Mouse (Mus musculus): ENCODE data around the gene Smim15. TPM values are rescaled to one million over a fixed set of nuclear protein-coding genes. Genes with fewer than 3 reads are reported as not detected.

The Smim15 gene
- polyA plus RNA-seq (2014; fragmentation: Nextera tagmentation; extraction: Ambion mirVana) = 68.2 and 70.0 TPM in 2 replicates

GRCm38 (mm10) chr13:108044222-108044941 lies at the start of gene Smim15:
Gene Smim15 (plus strand): TSS chr13:108044446.
- Histone ChIP-seq H3K9me3 (ENCODE audit: low read depth, low read length) (no peaks in the 10 kb centered on the region), H3K4me2 (peak within 1 kb of the TSS; percentile 65), H3K9ac (peak within 1 kb of the TSS; percentile 98), H3K4me3 (ENCODE audit: low read depth, low read length) (peak within 1 kb of the TSS; percentile 90), H3K4me1 (ENCODE audit: insufficient read depth) (peaks cover 19% of the 10 kb centered on the region), H3K36me3 (ENCODE audit: insufficient read depth) (peaks cover 14% of the 10 kb centered on the region), H3K27me3 (ENCODE audit: insufficient read depth, low read length) (no peaks in the 10 kb centered on the region), H3K27ac (ENCODE audit: low read depth) (peak within 1 kb of the TSS; percentile 97)
- peak; percentile 96 for ATAC-seq (ENCODE audit: insufficient read depth)
- TF ChIP-seq CTCF (IDR thresholded peaks at IDR 0.05; ENCODE audit: low read depth) = no peak
- DNase-seq = peak; percentile 95
- under 1% methylated on average over 71 of the region's 71 CpGs for WGBS

GRCm38 (mm10) chr13:107995211-107995610 lies 49.0 kb upstream of the Smim15 start:
- H3K36me3 ChIP-seq (ENCODE audit: insufficient read depth) = no peaks in the 10 kb centered on the region
- no peak overlapping the region for H3K4me2 ChIP-seq
- H3K4me1 ChIP-seq (ENCODE audit: insufficient read depth) = no peaks in the 10 kb centered on the region
- no peaks in the 10 kb centered on the region for H3K27me3 ChIP-seq (ENCODE audit: insufficient read depth, low read length)
- TF ChIP-seq CTCF (IDR thresholded peaks at IDR 0.05; ENCODE audit: low read depth) = no peak
- DNase-seq (no peak), ATAC-seq (ENCODE audit: insufficient read depth) (no peak)
- no peak overlapping the region for H3K4me3 ChIP-seq (ENCODE audit: low read depth, low read length)
- no peak overlapping the region for H3K9ac ChIP-seq
- WGBS = 56% methylated on average over 7 of the region's 7 CpGs
- no peak overlapping the region for H3K27ac ChIP-seq (ENCODE audit: low read depth)
- H3K9me3 ChIP-seq (ENCODE audit: low read depth, low read length) = no peaks in the 10 kb centered on the region

- WGBS = 92% methylated on average over 3 of the region's 3 CpGs
- H3K9me3 ChIP-seq (ENCODE audit: low read depth, low read length) = no peaks in the 10 kb centered on the region
Measured at GRCm38 (mm10) chr13:107996301-107996700, 47.9 kb upstream of the Smim15 start.

GRCm38 (mm10) chr13:108007861-108008260 lies 36.4 kb upstream of the Smim15 start:
- DNase-seq = no peak
- no peak overlapping the region for H3K9ac ChIP-seq
- H3K4me3 ChIP-seq (ENCODE audit: low read depth, low read length) = no peak overlapping the region
- WGBS = 77% methylated on average over 4 of the region's 4 CpGs
- H3K9me3 ChIP-seq (ENCODE audit: low read depth, low read length) = no peaks in the 10 kb centered on the region; the same call in 1 of the 2 replicates
- H3K4me2 ChIP-seq = no peak overlapping the region
- no peaks in the 10 kb centered on the region for H3K27me3 ChIP-seq (ENCODE audit: insufficient read depth, low read length)
- no peak overlapping the region for H3K27ac ChIP-seq (ENCODE audit: low read depth)
- no peak for ATAC-seq (ENCODE audit: insufficient read depth)
- H3K4me1 ChIP-seq (ENCODE audit: insufficient read depth) = no peaks in the 10 kb centered on the region
- H3K36me3 ChIP-seq (ENCODE audit: insufficient read depth) = no peaks in the 10 kb centered on the region
- TF ChIP-seq CTCF (IDR thresholded peaks at IDR 0.05; ENCODE audit: low read depth) = no peak

More at GRCm38 (mm10) chr13:107996301-107996700, 47.9 kb upstream of the Smim15 start:
- no peak for DNase-seq
- no peak for TF ChIP-seq CTCF (IDR thresholded peaks at IDR 0.05; ENCODE audit: low read depth)
- Histone ChIP-seq H3K9ac (no peak overlapping the region), H3K27me3 (ENCODE audit: insufficient read depth, low read length) (no peaks in the 10 kb centered on the region), H3K4me3 (ENCODE audit: low read depth, low read length) (no peak overlapping the region), H3K27ac (ENCODE audit: low read depth) (no peak overlapping the region), H3K4me2 (no peak overlapping the region), H3K36me3 (ENCODE audit: insufficient read depth) (no peaks in the 10 kb centered on the region), H3K4me1 (ENCODE audit: insufficient read depth) (no peaks in the 10 kb centered on the region)
- ATAC-seq (ENCODE audit: insufficient read depth) = no peak

GRCm38 (mm10) chr13:108013110-108013509 lies 31.1 kb upstream of the Smim15 start:
- H3K36me3 ChIP-seq (ENCODE audit: insufficient read depth) = no peaks in the 10 kb centered on the region
- 70% methylated on average over 8 of the region's 8 CpGs for WGBS
- H3K4me1 ChIP-seq (ENCODE audit: insufficient read depth) = no peaks in the 10 kb centered on the region
- H3K27me3 ChIP-seq (ENCODE audit: insufficient read depth, low read length) = no peaks in the 10 kb centered on the region
- no peak for TF ChIP-seq CTCF (IDR thresholded peaks at IDR 0.05; ENCODE audit: low read depth)
- H3K9ac ChIP-seq = no peak overlapping the region
- ATAC-seq (ENCODE audit: insufficient read depth) (no peak), DNase-seq (no peak)
- H3K27ac ChIP-seq (ENCODE audit: low read depth) = no peak overlapping the region
- H3K9me3 ChIP-seq (ENCODE audit: low read depth, low read length) = no peaks in the 10 kb centered on the region; the same call in 1 of the 2 replicates
- no peak overlapping the region for H3K4me2 ChIP-seq
- no peak overlapping the region for H3K4me3 ChIP-seq (ENCODE audit: low read depth, low read length)

GRCm38 (mm10) chr13:108013839-108014238 lies 30.4 kb upstream of the Smim15 start:
- no peak overlapping the region for H3K4me2 ChIP-seq
- DNase-seq (no peak), ATAC-seq (ENCODE audit: insufficient read depth) (no peak)
- no peaks in the 10 kb centered on the region for H3K9me3 ChIP-seq (ENCODE audit: low read depth, low read length)
- H3K4me3 ChIP-seq (ENCODE audit: low read depth, low read length) = no peak overlapping the region
- H3K27me3 ChIP-seq (ENCODE audit: insufficient read depth, low read length) = no peaks in the 10 kb centered on the region
- TF ChIP-seq CTCF (IDR thresholded peaks at IDR 0.05; ENCODE audit: low read depth) = no peak
- no peaks in the 10 kb centered on the region for H3K4me1 ChIP-seq (ENCODE audit: insufficient read depth)
- WGBS = 77% methylated on average over 6 of the region's 6 CpGs
- H3K27ac ChIP-seq (ENCODE audit: low read depth) = no peak overlapping the region
- no peak overlapping the region for H3K9ac ChIP-seq
- no peaks in the 10 kb centered on the region for H3K36me3 ChIP-seq (ENCODE audit: insufficient read depth)

GRCm38 (mm10) chr13:108015166-108015565 lies 29.1 kb upstream of the Smim15 start:
- Histone ChIP-seq H3K9me3 (ENCODE audit: low read depth, low read length) (no peaks in the 10 kb centered on the region), H3K4me1 (ENCODE audit: insufficient read depth) (no peaks in the 10 kb centered on the region), H3K4me2 (no peak overlapping the region), H3K27ac (ENCODE audit: low read depth) (no peak overlapping the region), H3K27me3 (ENCODE audit: insufficient read depth, low read length) (no peaks in the 10 kb centered on the region), H3K9ac (no peak overlapping the region), H3K36me3 (ENCODE audit: insufficient read depth) (no peaks in the 10 kb centered on the region), H3K4me3 (ENCODE audit: low read depth, low read length) (no peak overlapping the region)
- WGBS = 76% methylated on average over 6 of the region's 6 CpGs
- ATAC-seq (ENCODE audit: insufficient read depth) (no peak), DNase-seq (no peak)
- no peak for TF ChIP-seq CTCF (IDR thresholded peaks at IDR 0.05; ENCODE audit: low read depth)

Data from lung, embryonic 14.5 days (tissue).